Mouse (Mus musculus) limb, embryonic 13.5 days (tissue): ENCODE measurements around the gene Klrk1. TPM values are rescaled to one million over a fixed set of nuclear protein-coding genes. Genes with fewer than 3 reads are reported as not detected.
"Not testable (repeated sequence)": the region's sequence is repeated elsewhere in the genome, so short reads cannot be mapped to it uniquely, and the experiment has no call there.

Experiments
- ATAC-seq: fragments of 200-750 bp; cut with Nextera tagmentation; 2 replicates; pipeline ENCODE4 v1.8.0; 2017; ENCODE audit warnings: low read depth, moderate number of reproducible peaks, moderate TSS enrichment; ENCODE audit not compliant: low FRiP score
- H3K27ac ChIP-seq: fragments of 300-500 bp; sonication (generic); 2 replicates; pipeline ENCODE4 v1.5.1; 2015; ENCODE audit warnings: inconsistent platforms, mild to moderate bottlenecking, moderate library complexity
- H3K27me3 ChIP-seq: fragments of 300-500 bp; sonication (generic); 2 replicates; pipeline ENCODE4 v1.6.1; 2015; ENCODE audit warnings: mild to moderate bottlenecking, inconsistent platforms
- H3K36me3 ChIP-seq: fragments of 300-500 bp; sonication (generic); 2 replicates; pipeline ENCODE4 v1.6.1; 2015; ENCODE audit warnings: inconsistent platforms, mild to moderate bottlenecking, moderate library complexity
- H3K4me1 ChIP-seq: fragments of 300-500 bp; sonication (generic); 2 replicates; pipeline ENCODE4 v1.6.1; 2015; ENCODE audit warnings: inconsistent platforms
- H3K4me2 ChIP-seq: fragments of 300-500 bp; sonication (generic); replicated peaks from 2 replicates; pipeline ENCODE4 v1.6.1; 2015; ENCODE audit warnings: inconsistent platforms, mild to moderate bottlenecking, moderate library complexity
- H3K4me3 ChIP-seq: fragments of 300-500 bp; sonication (generic); 2 replicates; pipeline ENCODE4 v1.5.1; 2015; ENCODE audit warnings: moderate library complexity, mild to moderate bottlenecking, inconsistent platforms
- H3K9ac ChIP-seq: fragments of 300-500 bp; sonication (generic); 2 replicates; pipeline ENCODE4 v1.6.1; 2015; ENCODE audit warnings: mild to moderate bottlenecking, inconsistent platforms
- H3K9me3 ChIP-seq: fragments of 300-500 bp; sonication (generic); 2 replicates; pipeline ENCODE4 v1.6.1; 2016; ENCODE audit warnings: inconsistent platforms
- WGBS: fragments of 180-500 bp; shearing (Covaris S2); methylation state at CpG from one replicate; pipeline ENCODE4 v1.1.7; 2015; 5-methylcytosine and 5-hydroxymethylcytosine counted together
- polyA plus RNA-seq: library from polyadenylated mRNA; unstranded; fragments of >200 nt; fragmentation: Nextera tagmentation; extraction: Ambion mirVana; gene quantifications from 2 replicates; pipeline ENCODE4 v1.2.1, GENCODE M21; 2015

The Klrk1 gene
- 0.04 and 0.18 TPM in 2 replicates for polyA plus RNA-seq

DNA sequence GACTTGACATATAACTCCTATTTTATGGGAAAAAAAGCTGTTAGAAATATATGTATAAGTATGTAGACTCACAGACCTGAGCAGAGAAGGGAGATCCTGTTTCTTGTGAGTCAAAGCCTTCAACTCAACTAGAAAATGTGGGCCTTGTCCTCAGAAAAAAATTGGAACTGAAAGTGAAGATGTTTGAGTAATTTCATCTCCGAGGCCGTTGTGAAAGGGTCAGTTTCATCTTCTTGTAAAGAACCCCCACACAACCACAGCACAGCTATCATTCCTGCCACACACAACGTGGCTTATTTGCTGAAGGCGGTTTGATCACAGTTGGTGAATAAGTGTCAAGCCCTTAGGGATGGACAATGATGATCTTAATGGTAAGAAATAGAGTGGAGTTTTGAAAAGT is at the start of gene Klrk1:
Gene Klrk1, minus strand, starts transcription at position 130 of the 400 bp plus-strand sequence.
- Histone ChIP-seq H3K27ac (no peak within 1 kb of the TSS), H3K27me3 (no peaks in the 10 kb centered on the region), H3K4me1 (no peaks in the 10 kb centered on the region), H3K4me2 (no peak within 1 kb of the TSS), H3K9ac (no peak within 1 kb of the TSS), H3K9me3 (no peaks in the 10 kb centered on the region), H3K4me3 (no peak within 1 kb of the TSS), H3K36me3 (no peaks in the 10 kb centered on the region)
- ATAC-seq = no peak
- WGBS = 79% methylated on average over 4 of the region's 4 CpGs

DNA sequence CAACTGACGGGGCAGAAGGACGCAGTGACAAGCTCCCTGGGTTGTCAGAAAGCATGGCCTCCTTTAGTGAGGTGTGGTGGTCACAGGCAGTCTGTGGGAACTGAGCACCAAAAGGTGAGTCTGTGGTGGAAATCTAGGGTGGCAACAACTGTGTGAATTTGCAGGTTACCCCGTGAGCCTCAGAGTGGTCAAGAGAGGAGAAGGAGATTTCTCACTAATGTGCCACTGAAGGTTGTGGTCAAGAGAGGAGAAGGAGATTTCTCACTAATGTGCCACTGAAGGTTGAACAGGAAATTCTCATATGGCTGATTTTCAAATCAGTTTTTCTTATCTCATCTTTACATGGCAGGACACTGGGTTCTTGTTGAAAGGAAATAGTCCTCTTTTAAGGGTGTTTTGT is 37.6 kb upstream of the Klrk1 start:
- ATAC-seq, H3K4me3 ChIP-seq, H3K27me3 ChIP-seq, H3K4me2 ChIP-seq, H3K9ac ChIP-seq, H3K4me1 ChIP-seq, H3K36me3 ChIP-seq, H3K27ac ChIP-seq, H3K9me3 ChIP-seq: not testable (repeated sequence)
- no CpG with 5 or more reads among the region's 3 CpGs for WGBS

DNA sequence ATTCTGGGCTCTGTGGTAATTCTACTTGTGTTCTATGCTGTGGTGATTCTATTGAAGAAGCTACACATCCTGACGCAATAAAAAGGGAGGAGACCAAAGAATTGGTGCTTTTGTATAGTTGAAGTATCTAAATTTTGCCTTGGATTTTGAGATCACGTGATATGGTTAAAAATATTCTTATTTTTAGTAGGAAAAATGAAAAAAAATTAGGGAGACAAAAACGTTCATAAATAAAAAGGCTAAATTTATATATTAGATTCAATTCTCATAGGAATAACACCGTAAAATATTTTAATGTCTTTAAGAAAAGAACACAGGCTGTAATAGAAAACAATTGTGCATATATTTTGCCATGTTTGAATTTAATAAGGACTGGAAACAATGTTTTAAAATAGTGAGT is 36.9 kb upstream of the Klrk1 start, which contains the start of gene Klrc2:
Gene Klrc2, minus strand, starts transcription at position 101 of the 400 bp plus-strand sequence.
- not testable (repeated sequence) for H3K4me2 ChIP-seq, H3K4me1 ChIP-seq, H3K27ac ChIP-seq, H3K9me3 ChIP-seq, H3K36me3 ChIP-seq, H3K4me3 ChIP-seq, ATAC-seq, H3K9ac ChIP-seq, H3K27me3 ChIP-seq
- WGBS = 74% methylated on average over 4 of the region's 4 CpGs

DNA sequence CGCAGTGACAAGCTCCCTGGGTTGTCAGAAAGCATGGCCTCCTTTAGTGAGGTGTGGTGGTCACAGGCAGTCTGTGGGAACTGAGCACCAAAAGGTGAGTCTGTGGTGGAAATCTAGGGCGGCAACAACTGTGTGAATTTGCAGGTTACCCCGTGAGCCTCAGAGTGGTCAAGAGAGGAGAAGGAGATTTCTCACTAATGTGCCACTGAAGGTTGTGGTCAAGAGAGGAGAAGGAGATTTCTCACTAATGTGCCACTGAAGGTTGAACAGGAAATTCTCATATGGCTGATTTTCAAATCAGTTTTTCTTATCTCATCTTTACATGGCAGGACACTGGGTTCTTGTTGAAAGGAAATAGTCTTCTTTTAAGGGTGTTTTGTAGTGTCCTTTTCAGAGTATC is 20.4 kb upstream of the Klrk1 start:
- H3K36me3 ChIP-seq, H3K9ac ChIP-seq, H3K4me2 ChIP-seq, ATAC-seq, H3K27me3 ChIP-seq, H3K4me1 ChIP-seq, H3K27ac ChIP-seq, H3K4me3 ChIP-seq, H3K9me3 ChIP-seq: not testable (repeated sequence)
- WGBS = no CpG with 5 or more reads among the region's 3 CpGs

DNA sequence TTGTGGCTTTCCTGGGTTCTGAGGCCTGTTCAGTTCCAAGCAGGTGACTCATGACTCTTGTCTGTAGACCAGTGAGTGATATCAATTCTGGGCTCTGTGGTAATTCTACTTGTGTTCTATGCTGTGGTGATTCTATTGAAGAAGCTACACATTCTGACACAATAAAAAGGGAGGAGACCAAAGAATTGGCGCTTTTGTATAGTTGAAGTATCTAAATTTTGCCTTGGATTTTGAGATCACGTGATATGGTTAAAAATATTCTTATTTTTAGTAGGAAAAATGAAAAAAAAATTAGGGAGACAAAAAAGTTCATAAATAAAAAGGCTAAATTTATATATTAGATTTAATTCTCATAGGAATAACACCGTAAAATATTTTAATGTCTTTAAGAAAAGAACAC is 19.6 kb upstream of the Klrk1 start, which contains the start of gene Klrc3:
Gene Klrc3, minus strand, starts transcription at position 101 of the 400 bp plus-strand sequence.
- WGBS = 85% methylated on average over 3 of the region's 3 CpGs

DNA sequence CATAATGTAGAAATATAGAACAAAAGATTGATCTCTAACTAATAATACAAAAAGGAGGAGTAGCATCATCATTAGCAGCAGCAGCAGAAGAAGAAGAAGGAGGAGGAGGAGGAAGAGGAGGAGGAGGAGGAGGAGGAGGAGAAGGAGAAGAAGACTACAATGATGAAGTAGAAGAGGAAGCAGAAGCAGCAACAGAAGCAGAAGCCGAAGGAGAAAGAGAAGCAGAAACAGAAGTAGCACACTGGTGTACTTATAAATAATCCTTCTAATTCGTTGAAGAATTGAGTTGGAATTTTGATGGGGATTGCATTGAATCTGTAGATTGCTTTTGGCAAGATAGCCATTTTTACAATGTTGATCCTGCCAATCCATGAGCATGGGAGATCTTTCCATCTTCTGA is 7.4 kb upstream of the Klrk1 start:
- H3K9me3 ChIP-seq, H3K4me3 ChIP-seq, ATAC-seq, H3K27me3 ChIP-seq, H3K9ac ChIP-seq, H3K4me1 ChIP-seq, H3K36me3 ChIP-seq, H3K27ac ChIP-seq, H3K4me2 ChIP-seq: not testable (repeated sequence)
- WGBS = 73% methylated on average over 2 of the region's 2 CpGs

More for the DNA sequence above, 19.6 kb upstream of the Klrk1 start, which contains the start of gene Klrc3:
- not testable (repeated sequence) for ATAC-seq, H3K27ac ChIP-seq, H3K9ac ChIP-seq, H3K27me3 ChIP-seq, H3K36me3 ChIP-seq, H3K4me3 ChIP-seq, H3K9me3 ChIP-seq, H3K4me1 ChIP-seq, H3K4me2 ChIP-seq

DNA sequence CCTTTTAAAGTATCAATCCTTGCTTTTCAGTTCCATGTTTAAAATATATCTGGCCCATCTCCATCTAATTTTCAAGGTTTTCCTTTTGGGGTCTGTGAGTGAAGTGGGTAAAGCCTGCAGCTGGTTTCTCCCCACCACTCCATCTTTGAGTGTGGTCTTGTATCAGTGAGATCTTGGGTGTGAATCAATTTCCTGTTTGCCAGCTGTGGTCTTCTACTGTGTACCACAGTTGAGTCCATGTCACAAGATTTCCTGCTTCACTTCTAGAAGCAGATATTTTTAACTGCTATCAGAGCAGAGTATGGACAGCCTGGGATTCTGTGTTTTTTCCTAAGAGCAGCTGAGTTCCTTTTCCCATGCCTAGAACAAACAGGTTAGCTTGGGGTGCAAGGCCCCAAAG is 15.3 kb downstream of the Klrk1 start:
- no peak overlapping the region for H3K4me3 ChIP-seq
- H3K27me3 ChIP-seq = no peaks in the 10 kb centered on the region
- H3K9ac ChIP-seq = no peak overlapping the region
- no peak overlapping the region for H3K4me2 ChIP-seq
- no peak for ATAC-seq
- H3K36me3 ChIP-seq = no peaks in the 10 kb centered on the region
- H3K27ac ChIP-seq = no peak overlapping the region
- no peaks in the 10 kb centered on the region for H3K9me3 ChIP-seq
- H3K4me1 ChIP-seq = no peaks in the 10 kb centered on the region

DNA sequence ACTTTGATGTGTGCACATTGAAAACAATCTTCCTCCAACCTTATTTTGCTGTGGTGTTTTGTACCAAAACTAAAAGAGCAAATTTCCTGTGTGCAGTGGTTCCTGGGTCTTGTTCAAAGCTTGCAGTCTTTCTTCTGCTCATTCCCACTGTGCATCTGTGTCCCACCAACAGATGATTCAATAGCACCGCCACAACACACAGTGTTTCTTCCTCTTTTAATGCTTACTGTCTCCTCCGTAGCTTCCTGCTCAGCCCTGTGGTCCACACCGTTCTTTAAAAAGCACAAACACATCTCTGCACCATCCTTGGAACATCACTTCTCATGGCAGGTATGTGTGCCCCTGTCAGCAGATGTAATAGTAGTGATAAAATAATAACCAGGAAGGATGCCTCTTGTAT is 32.2 kb downstream of the Klrk1 start, which contains the start of gene Klrd1:
Gene Klrd1, plus strand, starts transcription at position 275 of the 400 bp plus-strand sequence.
- H3K4me2 ChIP-seq = no peak within 1 kb of the TSS
- H3K36me3 ChIP-seq = no peaks in the 10 kb centered on the region
- ATAC-seq = no peak
- no peak within 1 kb of the TSS for H3K9ac ChIP-seq
- no peaks in the 10 kb centered on the region for H3K9me3 ChIP-seq
- H3K27me3 ChIP-seq = no peaks in the 10 kb centered on the region
- H3K4me3 ChIP-seq = no peak within 1 kb of the TSS
- no peak within 1 kb of the TSS for H3K27ac ChIP-seq
- no peaks in the 10 kb centered on the region for H3K4me1 ChIP-seq
- WGBS = 85% methylated on average over 3 of the region's 3 CpGs

DNA sequence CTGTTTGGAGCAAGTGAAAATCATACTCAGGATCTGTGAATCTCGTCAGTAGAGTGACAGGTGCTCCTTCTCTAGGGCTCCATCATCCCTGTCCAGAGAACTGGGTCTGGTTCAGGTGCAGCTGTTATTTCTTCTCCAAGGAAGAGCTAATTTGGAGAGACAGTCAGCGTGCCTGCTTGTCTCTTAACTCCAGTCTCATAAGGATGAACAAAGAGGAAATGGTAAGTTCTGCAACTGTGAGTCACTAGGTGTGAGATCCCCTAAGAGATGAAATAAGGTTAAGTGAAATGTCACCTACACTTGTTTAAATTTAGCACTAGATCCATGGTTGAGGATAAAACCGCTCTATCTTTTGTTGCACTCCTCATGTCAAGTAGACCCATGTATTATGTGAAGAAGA is 40.6 kb downstream of the Klrk1 start:
- no peak for ATAC-seq
- Histone ChIP-seq H3K9me3 (no peaks in the 10 kb centered on the region), H3K27me3 (no peaks in the 10 kb centered on the region), H3K27ac (no peak overlapping the region), H3K9ac (no peak overlapping the region), H3K36me3 (no peaks in the 10 kb centered on the region), H3K4me2 (no peak overlapping the region), H3K4me3 (no peak overlapping the region), H3K4me1 (no peaks in the 10 kb centered on the region)
- WGBS = 73% methylated on average over 3 of the region's 3 CpGs

DNA sequence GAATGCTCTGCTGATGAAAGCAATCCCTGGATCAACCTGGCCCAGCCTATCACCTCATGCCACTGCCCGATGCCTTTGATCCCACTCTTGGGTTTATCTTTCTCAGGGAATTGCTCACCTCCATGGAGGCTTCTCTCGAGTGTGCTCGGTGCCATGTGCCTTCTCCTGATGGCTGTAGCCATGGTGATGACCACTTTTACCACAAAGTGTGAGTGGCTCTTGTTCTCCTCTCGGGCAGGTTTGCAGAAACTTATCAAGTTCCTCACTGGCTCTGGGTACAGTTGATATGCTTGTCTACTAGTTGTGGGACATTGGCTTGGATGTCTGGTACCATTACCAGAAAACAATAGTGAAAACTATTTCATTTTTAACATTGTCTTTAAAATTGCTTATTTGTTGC is 41.8 kb downstream of the Klrk1 start:
- ATAC-seq = no peak
- Histone ChIP-seq H3K4me2 (no peak overlapping the region), H3K9ac (no peak overlapping the region), H3K4me3 (no peak overlapping the region), H3K36me3 (no peaks in the 10 kb centered on the region), H3K9me3 (no peaks in the 10 kb centered on the region), H3K27me3 (no peaks in the 10 kb centered on the region), H3K4me1 (no peaks in the 10 kb centered on the region), H3K27ac (no peak overlapping the region)
- WGBS = 71% methylated on average over 4 of the region's 4 CpGs

DNA sequence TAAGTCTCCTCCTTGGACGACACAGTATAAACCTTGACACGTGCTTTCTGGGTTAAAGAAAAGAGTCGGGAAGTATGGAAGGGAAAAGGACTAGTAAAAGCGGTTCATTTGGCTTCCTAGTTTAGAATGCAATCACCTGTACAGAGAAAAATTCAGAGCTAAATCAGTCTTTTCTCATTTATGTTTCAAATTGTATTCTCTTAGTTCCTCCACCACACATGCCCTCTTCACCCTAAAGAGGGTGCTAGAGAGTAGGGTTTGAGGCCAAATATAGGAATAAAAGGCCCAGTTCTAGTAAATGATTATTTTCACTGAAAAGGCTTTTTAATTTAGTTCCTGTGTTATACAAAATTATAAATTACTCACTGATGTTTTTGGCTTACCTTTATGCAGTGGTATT is 42.4 kb downstream of the Klrk1 start:
- H3K36me3 ChIP-seq = no peaks in the 10 kb centered on the region
- H3K4me2 ChIP-seq = no peak overlapping the region
- H3K4me1 ChIP-seq = no peaks in the 10 kb centered on the region
- no peak overlapping the region for H3K4me3 ChIP-seq
- H3K9ac ChIP-seq = no peak overlapping the region
- ATAC-seq = no peak
- no peak overlapping the region for H3K27ac ChIP-seq
- H3K27me3 ChIP-seq = no peaks in the 10 kb centered on the region
- 67% methylated on average over 4 of the region's 4 CpGs for WGBS
- no peaks in the 10 kb centered on the region for H3K9me3 ChIP-seq

DNA sequence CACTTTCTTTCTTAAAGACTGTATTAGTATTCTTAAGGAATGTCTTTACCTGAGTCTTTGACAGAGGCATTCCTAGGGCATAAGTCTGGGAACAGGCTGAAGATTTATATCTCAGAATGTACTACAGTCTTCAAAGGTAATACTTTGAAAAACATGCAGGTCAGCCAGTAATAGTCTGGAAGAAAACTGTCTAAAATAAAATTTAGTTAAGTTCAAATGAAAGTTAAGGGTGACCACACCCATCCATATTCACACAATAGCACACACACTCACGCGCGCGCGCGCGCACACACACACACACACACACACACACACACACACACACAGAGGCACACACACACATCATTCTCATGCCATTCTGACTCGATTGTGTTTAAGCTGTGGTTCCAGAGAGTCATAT is 46.1 kb downstream of the Klrk1 start, which contains the start of gene Klre1:
Gene Klre1, plus strand, starts transcription at position 301 of the 400 bp plus-strand sequence.
- H3K36me3 ChIP-seq = no peaks in the 10 kb centered on the region
- no peak for ATAC-seq
- H3K27ac ChIP-seq = no peak within 1 kb of the TSS
- no peaks in the 10 kb centered on the region for H3K27me3 ChIP-seq
- H3K4me2 ChIP-seq = no peak within 1 kb of the TSS
- 93% methylated on average over 8 of the region's 8 CpGs for WGBS
- no peak within 1 kb of the TSS for H3K4me3 ChIP-seq
- H3K9ac ChIP-seq = no peak within 1 kb of the TSS
- no peaks in the 10 kb centered on the region for H3K4me1 ChIP-seq
- H3K9me3 ChIP-seq = no peaks in the 10 kb centered on the region

DNA sequence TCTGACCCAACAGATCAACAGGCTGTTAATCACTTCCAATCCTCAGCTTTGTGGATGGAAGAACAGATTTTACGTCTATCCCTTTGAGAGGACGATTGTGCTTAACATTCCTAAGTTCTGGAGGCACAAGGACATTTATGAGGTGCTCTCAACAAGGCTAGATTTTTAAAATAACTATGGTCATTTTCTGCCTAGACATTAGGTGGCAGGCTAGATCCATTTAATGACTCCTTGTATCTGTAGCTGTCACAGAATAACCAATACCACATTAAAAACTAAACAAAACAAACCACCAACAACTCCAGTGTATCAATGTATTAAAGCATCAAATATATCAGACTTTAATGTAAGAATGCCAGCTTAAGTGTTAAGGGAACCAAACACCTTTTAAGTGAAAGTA is 48.3 kb downstream of the Klrk1 start:
- Histone ChIP-seq H3K27ac (no peak overlapping the region), H3K4me2 (no peak overlapping the region), H3K4me3 (no peak overlapping the region), H3K4me1 (no peaks in the 10 kb centered on the region), H3K9ac (no peak overlapping the region), H3K27me3 (no peaks in the 10 kb centered on the region), H3K9me3 (no peaks in the 10 kb centered on the region), H3K36me3 (no peaks in the 10 kb centered on the region)
- ATAC-seq = no peak; the same call in 1 of the 2 replicates
- 24% methylated on average over 2 of the region's 2 CpGs for WGBS
